Mouse (Mus musculus) MEL-GATA-1-ER (cell line): Measurements from ENCODE around the gene Vil1.

ENCODE experiments used
- DNase-seq: peaks from one replicate; pipeline ENCODE4 v3.0.0-alpha.2; 2012; ENCODE audit warnings: low read depth; ENCODE audit errors: extremely low read depth

Gene Vil1

GRCm38 (mm10) chr1:74408589-74409504, at the start of gene Vil1:
Gene Vil1 (plus strand): TSS chr1:74409376.
- no peak for DNase-seq

GRCm38 (mm10) chr1:74359952-74360517, 49.1 kb upstream of the Vil1 start:
- DNase-seq, result no peak

DNA sequence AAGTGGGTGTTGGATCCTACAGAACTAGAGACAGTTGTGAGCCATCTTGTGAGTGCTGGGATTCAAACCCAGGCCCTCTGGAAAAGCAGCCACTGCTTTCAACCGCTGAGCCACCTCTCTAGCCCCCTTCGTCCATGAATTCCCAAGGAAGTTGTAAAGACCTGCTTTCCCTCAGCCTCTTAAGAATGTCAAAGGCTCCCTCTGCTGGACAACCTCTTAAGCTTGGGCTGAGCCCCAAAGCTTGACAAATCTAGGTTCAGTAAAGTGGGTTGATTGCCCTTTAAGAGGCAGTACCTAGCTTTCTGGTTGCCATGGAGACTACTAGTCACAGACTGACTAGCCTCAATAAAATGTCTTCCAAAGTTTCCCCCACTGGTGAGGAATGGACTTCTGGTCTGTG, 47.4 kb upstream of the Vil1 start, which contains the start of gene Catip:
TSS of gene Catip (plus strand) at position 297 of the 400 bp plus-strand sequence.
- DNase-seq, result peak; percentile 47

GRCm38 (mm10) chr1:74362325-74363229, 46.6 kb upstream of the Vil1 start:
- DNase-seq, result no peak

- DNase-seq, result no peak
Measured at GRCm38 (mm10) chr1:74363437-74363836, 45.7 kb upstream of the Vil1 start.

GRCm38 (mm10) chr1:74364270-74364669, 44.9 kb upstream of the Vil1 start:
- DNase-seq, result no peak

- DNase-seq, result peak; percentile 73
Measured at GRCm38 (mm10) chr1:74367886-74368645, 41.1 kb upstream of the Vil1 start.

DNA sequence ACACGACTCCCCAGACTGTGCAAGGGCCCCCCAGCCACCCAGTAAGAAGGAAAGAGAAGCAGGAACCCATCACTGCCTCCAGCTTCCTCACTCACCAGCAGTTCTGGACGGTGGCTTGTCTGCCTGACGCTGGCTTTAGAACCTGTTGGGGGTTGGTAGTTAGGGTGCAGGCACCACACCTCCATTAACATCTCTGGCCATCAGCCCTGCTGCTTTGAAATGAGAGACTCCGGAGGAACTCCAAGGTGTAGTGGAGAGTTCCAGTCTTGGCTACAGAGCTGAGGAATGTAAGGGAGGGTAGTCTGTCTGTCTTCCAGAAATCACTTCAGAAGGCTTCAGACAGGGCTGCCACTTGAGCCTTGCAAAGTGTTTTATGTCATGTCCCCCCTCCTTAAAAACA, 39.1 kb upstream of the Vil1 start:
- no peak for DNase-seq

GRCm38 (mm10) chr1:74373372-74373771, 35.8 kb upstream of the Vil1 start:
- DNase-seq, result no peak

DNA sequence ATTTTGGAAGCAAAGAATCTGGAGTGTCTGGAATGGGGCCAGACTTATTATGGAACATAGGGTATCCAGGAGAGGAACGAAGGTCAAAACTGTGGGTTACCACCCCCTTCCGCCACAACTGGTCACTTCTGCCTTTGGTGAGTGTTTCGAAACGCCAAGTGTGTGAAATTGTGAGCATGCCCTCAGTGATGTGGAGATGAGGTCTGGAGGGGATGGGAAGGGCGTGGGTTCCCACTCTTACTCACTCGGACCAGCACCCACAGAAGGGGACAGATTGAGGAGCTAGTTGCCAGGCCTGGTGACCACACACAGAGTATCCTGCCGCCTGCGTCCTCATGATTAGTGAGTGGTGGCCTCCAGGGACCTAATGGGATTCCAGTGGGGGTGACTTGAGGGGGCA, 34.2 kb upstream of the Vil1 start, which contains the start of gene Slc11a1:
TSS of gene Slc11a1 (plus strand) at position 216 of the 400 bp plus-strand sequence.
- DNase-seq, result no peak

DNA sequence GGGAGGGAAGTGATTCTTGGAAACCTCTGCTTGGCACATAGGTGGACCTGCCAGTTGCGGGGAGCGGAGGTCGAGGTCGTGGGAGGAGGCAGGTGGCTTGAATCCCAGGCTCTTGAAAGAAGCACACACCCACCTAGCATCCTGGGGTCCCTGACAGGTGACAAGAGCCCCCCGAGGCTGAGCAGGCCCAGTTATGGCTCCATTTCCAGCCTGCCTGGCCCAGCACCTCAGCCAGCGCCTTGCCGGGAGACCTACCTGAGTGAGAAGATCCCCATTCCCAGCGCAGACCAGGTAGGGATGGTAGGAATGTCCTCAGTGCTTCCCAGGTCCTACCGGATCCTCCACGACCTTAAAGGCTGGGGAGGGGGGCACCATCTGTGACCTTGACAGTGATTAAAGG, 33.6 kb upstream of the Vil1 start:
- no peak for DNase-seq

DNA sequence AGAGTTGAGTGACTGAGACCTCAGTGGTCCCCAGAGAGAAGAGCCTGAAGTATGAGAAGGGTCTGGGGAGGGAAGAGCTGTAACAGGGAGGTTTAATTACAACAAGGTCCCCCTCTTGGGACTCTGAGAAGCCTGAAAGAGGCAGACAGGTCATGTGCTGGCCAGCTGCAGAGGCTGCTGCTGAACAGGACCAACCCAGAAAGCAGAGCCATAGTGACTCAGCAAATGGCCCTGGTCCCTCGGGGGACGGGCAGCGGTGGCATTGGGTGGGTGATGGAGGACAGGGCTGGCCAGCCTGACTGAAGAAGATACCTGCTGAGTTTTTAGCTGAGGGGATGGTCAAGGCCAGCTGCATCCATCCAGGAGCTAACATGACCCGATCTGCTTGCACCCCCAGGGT, 32.8 kb upstream of the Vil1 start:
- no peak for DNase-seq

DNA sequence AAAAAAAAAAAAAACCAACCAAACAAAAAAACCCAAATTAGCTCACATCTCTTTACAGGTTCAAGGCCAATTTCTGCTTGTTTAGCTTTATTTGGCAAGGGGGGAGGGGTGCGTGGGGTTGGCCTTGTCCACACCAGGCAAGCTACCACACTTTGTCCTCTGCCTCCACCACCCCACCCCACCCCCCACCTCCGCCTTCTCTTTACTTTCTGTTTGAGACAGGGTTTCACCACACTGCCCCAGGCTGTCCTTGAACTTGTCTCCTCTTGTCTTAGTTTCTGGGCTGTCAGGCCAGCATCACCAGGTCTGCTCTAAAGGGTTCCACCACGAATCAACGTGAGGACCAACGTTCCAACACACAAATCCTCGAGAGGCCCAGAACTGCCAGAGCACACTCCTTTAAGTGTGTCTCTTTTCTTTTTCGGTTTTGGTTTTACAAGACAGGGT, 30.1 kb upstream of the Vil1 start:
- no peak for DNase-seq

- no peak for DNase-seq
Measured at GRCm38 (mm10) chr1:74380484-74380883, 28.7 kb upstream of the Vil1 start.

GRCm38 (mm10) chr1:74381588-74382021, 27.6 kb upstream of the Vil1 start:
- no peak for DNase-seq

- no peak for DNase-seq
Measured at GRCm38 (mm10) chr1:74383385-74383784, 25.8 kb upstream of the Vil1 start.

- no peak for DNase-seq
Measured at GRCm38 (mm10) chr1:74384525-74384924, 24.7 kb upstream of the Vil1 start.

- no peak for DNase-seq
Measured at GRCm38 (mm10) chr1:74385064-74385463, 24.1 kb upstream of the Vil1 start.

DNA sequence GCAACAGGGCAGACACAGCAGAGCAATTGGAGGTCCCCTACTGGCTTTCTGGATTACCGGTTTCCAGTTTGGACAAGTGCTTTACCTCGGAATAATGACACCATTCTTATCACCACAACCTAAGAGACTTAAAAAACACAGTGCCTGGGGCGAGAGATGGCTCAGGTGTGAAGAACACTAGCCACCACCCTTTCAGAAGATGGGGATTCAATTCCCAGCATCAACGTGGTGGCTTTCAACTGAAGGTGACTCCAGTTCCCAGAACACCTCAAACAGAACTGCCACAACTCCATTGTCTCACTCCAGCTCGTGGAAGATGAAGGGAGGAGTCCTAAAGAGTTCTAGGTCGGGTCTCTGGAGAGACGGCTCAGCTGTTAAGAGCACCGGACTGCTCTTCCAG, 23.6 kb upstream of the Vil1 start:
- DNase-seq, result no peak

- no peak for DNase-seq
Measured at GRCm38 (mm10) chr1:74386363-74386713, 22.8 kb upstream of the Vil1 start.
